Mouse (Mus musculus) lung, postnatal 0 days (tissue): ENCODE measurements around the gene Stat3.

Experiments
- CTCF ChIP-seq: IDR thresholded peaks from 2 replicates; pipeline ENCODE4 v1.5.1; 2016; ENCODE audit warnings: antibody characterized with exemption, mild to moderate bottlenecking
- EP300 ChIP-seq: IDR thresholded peaks from 2 replicates; pipeline ENCODE4 v1.6.1; 2016; ENCODE audit warnings: antibody characterized with exemption, mild to moderate bottlenecking, control low read depth

DNA sequence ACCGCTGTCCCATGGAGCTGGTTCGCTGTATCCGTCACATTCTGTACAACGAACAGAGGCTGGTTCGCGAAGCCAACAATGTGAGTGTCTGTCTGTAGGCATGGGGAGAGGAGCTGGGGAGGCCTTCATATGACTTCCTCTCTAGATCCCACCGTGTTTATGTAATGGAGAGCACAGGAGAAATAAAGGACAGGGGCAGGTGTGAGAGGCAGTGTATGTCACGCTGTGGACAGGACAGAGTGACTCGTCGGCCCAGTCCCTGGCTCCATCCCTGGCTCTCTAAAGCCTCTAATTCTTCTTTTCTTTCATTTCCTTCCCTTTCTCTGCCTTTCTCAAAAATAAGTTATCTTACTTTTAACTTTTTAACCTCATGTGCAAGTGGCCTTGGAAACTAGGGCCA lies 76.2 kb downstream of the Stat3 start:
- no peak for TF ChIP-seq EP300
- no peak for TF ChIP-seq CTCF
